In the genomic region with DNA sequence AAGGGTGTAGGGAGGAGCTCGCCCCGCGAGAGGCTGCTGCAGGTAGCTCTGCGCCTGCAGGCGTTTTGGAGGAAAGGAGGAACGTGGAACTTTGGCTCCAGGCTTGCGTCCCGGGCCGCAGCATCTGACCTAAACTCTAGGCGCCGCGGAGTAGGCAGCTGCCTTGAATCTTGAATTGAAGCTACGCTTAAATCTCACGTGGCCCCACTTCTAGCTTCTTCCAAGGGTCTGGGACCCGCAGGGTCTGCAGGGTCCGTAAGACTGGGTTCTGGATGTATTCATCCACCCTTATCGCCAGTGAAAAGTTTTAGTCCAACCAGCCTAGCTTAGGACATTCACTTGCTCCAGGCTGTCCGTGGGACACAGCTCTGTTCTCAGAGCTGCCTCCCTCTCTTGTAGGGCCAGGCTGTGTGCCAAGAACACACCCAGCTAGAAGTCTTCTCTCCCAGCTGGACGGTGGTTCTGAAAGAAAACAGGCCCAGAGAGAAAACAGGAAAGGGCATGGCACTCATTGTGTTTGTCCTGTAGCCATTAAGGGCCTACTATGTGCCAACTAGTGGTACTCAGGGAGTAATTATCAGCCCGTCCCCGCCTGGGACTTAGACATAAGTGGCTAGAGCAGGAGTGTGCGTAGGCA, we compare ENCODE assay signal across 9 mouse cellular contexts. TPM values are rescaled to one million over a fixed set of nuclear protein-coding genes. Genes with fewer than 3 reads are reported as not detected.
DNase-seq lines count a peak whose midpoint lies in the region; ATAC-seq and TF ChIP-seq lines count a peak whose summit lies in the region.
"Had no signal": no experiment of that assay in that cellular context is flagged by ENCODE, and none has a peak within 500 bp of the region (broad histone marks: within the 10 kb centered on the region; RNA-seq: fewer than 3 reads in every experiment).

No protein-coding gene starts in this region.

- peaks cover 69% of the 10 kb centered on the region for H3K36me3 ChIP-seq in G1E (replicated peaks)
- H3K36me3 ChIP-seq in forebrain, embryonic 16.5 days (ENCODE audit: control insufficient read depth, insufficient read depth), result peaks cover 6% of the 10 kb centered on the region
- peaks cover 26% of the 10 kb centered on the region for H3K36me3 ChIP-seq in hindbrain, embryonic 12.5 days
- peaks cover 35% of the 10 kb centered on the region for H3K36me3 ChIP-seq in limb, embryonic 15.5 days
- peaks cover 28% of the 10 kb centered on the region for H3K36me3 ChIP-seq in midbrain, postnatal 0 days (ENCODE audit: insufficient read depth, low read length)

- no peaks in the 10 kb centered on the region for H3K27me3 ChIP-seq in G1E (ENCODE audit: insufficient read depth, low read length)
- no peaks in the 10 kb centered on the region for H3K27me3 ChIP-seq in forebrain, embryonic 16.5 days (replicated peaks; ENCODE audit: control insufficient read depth, insufficient read depth, low read length)
- H3K27me3 ChIP-seq in hindbrain, embryonic 12.5 days, result no peaks in the 10 kb centered on the region
- H3K27me3 ChIP-seq in limb, embryonic 15.5 days, result no peaks in the 10 kb centered on the region
- H3K27me3 ChIP-seq in midbrain, postnatal 0 days (ENCODE audit: insufficient read depth, low read length), result no peaks in the 10 kb centered on the region

- WGBS in forebrain, embryonic 16.5 days, result 9% methylated on average over 22 of the region's 22 CpGs
- WGBS in hindbrain, embryonic 12.5 days, result 13% methylated on average over 22 of the region's 22 CpGs
- WGBS in limb, embryonic 15.5 days, result 7% methylated on average over 22 of the region's 22 CpGs
- 14% methylated on average over 22 of the region's 22 CpGs for WGBS in midbrain, postnatal 0 days

- no peaks in the 10 kb centered on the region for H3K9me3 ChIP-seq in G1E (replicated peaks)
- H3K9me3 ChIP-seq in forebrain, embryonic 16.5 days (ENCODE audit: control insufficient read depth, low read length), result no peaks in the 10 kb centered on the region
- no peaks in the 10 kb centered on the region for H3K9me3 ChIP-seq in hindbrain, embryonic 12.5 days (replicated peaks)
- H3K9me3 ChIP-seq in limb, embryonic 15.5 days, result no peaks in the 10 kb centered on the region
- H3K9me3 ChIP-seq in midbrain, postnatal 0 days (ENCODE audit: low read length), result no peaks in the 10 kb centered on the region

- peak overlapping the region; percentile 68 for H3K9ac ChIP-seq in forebrain, embryonic 16.5 days (replicated peaks; ENCODE audit: low read depth, low read length)
- H3K9ac ChIP-seq in hindbrain, embryonic 12.5 days, result peak overlapping the region; percentile 79
- peak overlapping the region; percentile 52 for H3K9ac ChIP-seq in limb, embryonic 15.5 days
- H3K9ac ChIP-seq in midbrain, postnatal 0 days (replicated peaks; ENCODE audit: low read length, poor library complexity, severe bottlenecking), result peak overlapping the region; percentile 73

- no peak for TF ChIP-seq CTCF in G1E (IDR thresholded peaks at IDR 0.05; ENCODE audit: low read depth, low read length)
- no peak for TF ChIP-seq CTCF in midbrain, postnatal 0 days (IDR thresholded peaks at IDR 0.05)

- H3K4me2 ChIP-seq in forebrain, embryonic 16.5 days (ENCODE audit: low read length), result peak overlapping the region; percentile 81
- H3K4me2 ChIP-seq in hindbrain, embryonic 12.5 days (replicated peaks), result peak overlapping the region; percentile 91
- H3K4me2 ChIP-seq in limb, embryonic 15.5 days, result peak overlapping the region; percentile 81
- H3K4me2 ChIP-seq in midbrain, postnatal 0 days (ENCODE audit: low read depth, low read length, poor library complexity, severe bottlenecking), result peak overlapping the region; percentile 86

- ATAC-seq in G1E (ENCODE audit: extremely low read depth, insufficient number of reproducible peaks, low FRiP score, poor library complexity, severe bottlenecking), result no peak
- peak; percentile 21; the same call in 1 of the 2 replicates for ATAC-seq in forebrain, embryonic 16.5 days
- peak; percentile 51 for ATAC-seq in hindbrain, embryonic 12.5 days (ENCODE audit: low FRiP score)
- peak; percentile 36 for ATAC-seq in limb, embryonic 15.5 days (ENCODE audit: insufficient number of reproducible peaks, low FRiP score, low TSS enrichment, low read depth)
- peak; percentile 22; the same call in 1 of the 2 replicates for ATAC-seq in midbrain, postnatal 0 days (ENCODE audit: low FRiP score)

- DNase-seq in G1E (ENCODE audit: low spot score), result peak; percentile 18
- peak; percentile 70 for DNase-seq in adrenal gland, postnatal 10 days
- DNase-seq in midbrain, postnatal 0 days (ENCODE audit: low spot score), result peak; percentile 38
- no peak for DNase-seq in thymus, postnatal 14 days
- DNase-seq in layer of hippocampus, adult 9-10 months (ENCODE audit: low spot score), result no peak

- H3K4me1 ChIP-seq in G1E (ENCODE audit: insufficient read depth, low read depth, low read length), result peaks cover 51% of the 10 kb centered on the region
- H3K4me1 ChIP-seq in forebrain, embryonic 16.5 days (replicated peaks; ENCODE audit: control insufficient read depth, insufficient read depth, low read length), result peaks cover 12% of the 10 kb centered on the region
- peaks cover 15% of the 10 kb centered on the region for H3K4me1 ChIP-seq in hindbrain, embryonic 12.5 days
- H3K4me1 ChIP-seq in limb, embryonic 15.5 days, result peaks cover 31% of the 10 kb centered on the region
- no peaks in the 10 kb centered on the region for H3K4me1 ChIP-seq in midbrain, postnatal 0 days (ENCODE audit: insufficient read depth, low read length)

- H3K4me3 ChIP-seq in G1E (ENCODE audit: low read depth, low read length), result peak overlapping the region; percentile 83
- H3K4me3 ChIP-seq in forebrain, embryonic 16.5 days (replicated peaks; ENCODE audit: low read length), result peak overlapping the region; percentile 68
- peak overlapping the region; percentile 73 for H3K4me3 ChIP-seq in hindbrain, embryonic 12.5 days
- peak overlapping the region; percentile 55 for H3K4me3 ChIP-seq in limb, embryonic 15.5 days
- peak overlapping the region; percentile 66 for H3K4me3 ChIP-seq in midbrain, postnatal 0 days (ENCODE audit: low read depth, low read length)

- H3K27ac ChIP-seq in forebrain, embryonic 16.5 days (ENCODE audit: low read length), result peak overlapping the region; percentile 52
- H3K27ac ChIP-seq in hindbrain, embryonic 12.5 days, result peak overlapping the region; percentile 79
- H3K27ac ChIP-seq in limb, embryonic 15.5 days, result peak overlapping the region; percentile 96
- H3K27ac ChIP-seq in midbrain, postnatal 0 days (ENCODE audit: low read depth, low read length), result peak overlapping the region; percentile 68

RNA-seq across cellular contexts. Expression of a gene that starts 0.5 kb away (rescaled TPM):
- total RNA-seq in G1E (2014; fragmentation: Nextera tagmentation), result 3.8 and 9.1 TPM in 2 replicates
- 9.8 and 16.9 TPM in 2 replicates for total RNA-seq in G1E (2017)
- 17.8 and 21.5 TPM in 2 replicates for polyA plus RNA-seq in G1E (2012)
- 10 to 100 TPM in 1 of 2 experiments, 1 to 10 TPM in 1; 6.4 to 11.6 TPM for total RNA-seq in adrenal gland, postnatal 10 days (2021)
- 13.4 and 14.4 TPM in 2 replicates for polyA plus RNA-seq in forebrain, embryonic 16.5 days (2015; fragmentation: Nextera tagmentation; extraction: Ambion mirVana)
- 14.4 and 15.7 TPM in 2 replicates for polyA plus RNA-seq in hindbrain, embryonic 12.5 days (2016; fragmentation: Nextera tagmentation; extraction: Ambion mirVana)
- polyA plus RNA-seq in limb, embryonic 15.5 days (2015; fragmentation: Nextera tagmentation; extraction: Ambion mirVana), result 20.9 and 21.3 TPM in 2 replicates
- total RNA-seq in midbrain, postnatal 0 days (2014; rRNA removed), result 4.5 and 6.2 TPM in 2 replicates
- polyA plus RNA-seq in midbrain, postnatal 0 days (2015; fragmentation: Nextera tagmentation; extraction: Ambion mirVana), result 6.0 and 7.2 TPM in 2 replicates

RNA-seq across cellular contexts. Expression of a gene that starts 0.5 kb away (rescaled TPM):
- total RNA-seq in G1E (2014; fragmentation: Nextera tagmentation), result 114 and 146 TPM in 2 replicates
- 38.0 and 39.7 TPM in 2 replicates for total RNA-seq in G1E (2017)
- polyA plus RNA-seq in G1E (2012), result 66.5 and 77.5 TPM in 2 replicates
- 100 to 1,000 TPM in 1 of 2 experiments, 10 to 100 TPM in 1; 84.9 to 110 TPM for total RNA-seq in adrenal gland, postnatal 10 days (2021)
- 80.4 and 86.8 TPM in 2 replicates for polyA plus RNA-seq in forebrain, embryonic 16.5 days (2015; fragmentation: Nextera tagmentation; extraction: Ambion mirVana)
- 85.5 and 86.2 TPM in 2 replicates for polyA plus RNA-seq in hindbrain, embryonic 12.5 days (2016; fragmentation: Nextera tagmentation; extraction: Ambion mirVana)
- polyA plus RNA-seq in limb, embryonic 15.5 days (2015; fragmentation: Nextera tagmentation; extraction: Ambion mirVana), result 49.9 and 54.0 TPM in 2 replicates
- 106 and 114 TPM in 2 replicates for total RNA-seq in midbrain, postnatal 0 days (2014; rRNA removed)
- 56.6 and 61.7 TPM in 2 replicates for polyA plus RNA-seq in midbrain, postnatal 0 days (2015; fragmentation: Nextera tagmentation; extraction: Ambion mirVana)

RNA-seq across cellular contexts. Expression of a gene that starts 17.2 kb away (rescaled TPM):
- total RNA-seq in G1E (2014; fragmentation: Nextera tagmentation), result not detected in 2 replicates
- total RNA-seq in G1E (2017), result 0.16 TPM in 1 of 2 replicates, not detected in the other
- polyA plus RNA-seq in G1E (2012), result 0.03 and 0.07 TPM in 2 replicates
- total RNA-seq in adrenal gland, postnatal 10 days (2021), result 10 to 100 TPM; 66.9 to 72.8 TPM
- 28.1 and 31.2 TPM in 2 replicates for polyA plus RNA-seq in forebrain, embryonic 16.5 days (2015; fragmentation: Nextera tagmentation; extraction: Ambion mirVana)
- polyA plus RNA-seq in hindbrain, embryonic 12.5 days (2016; fragmentation: Nextera tagmentation; extraction: Ambion mirVana), result 39.2 and 39.6 TPM in 2 replicates
- polyA plus RNA-seq in limb, embryonic 15.5 days (2015; fragmentation: Nextera tagmentation; extraction: Ambion mirVana), result 56.5 and 57.7 TPM in 2 replicates
- 61.7 and 62.8 TPM in 2 replicates for total RNA-seq in midbrain, postnatal 0 days (2014; rRNA removed)
- polyA plus RNA-seq in midbrain, postnatal 0 days (2015; fragmentation: Nextera tagmentation; extraction: Ambion mirVana), result 52.1 and 52.7 TPM in 2 replicates

RNA-seq across cellular contexts. Expression of a gene that starts 25.3 kb away (rescaled TPM):
- total RNA-seq in G1E (2014; fragmentation: Nextera tagmentation), result not detected in 2 replicates
- total RNA-seq in G1E (2017), result not detected in 2 replicates
- polyA plus RNA-seq in G1E (2012), result not detected in 2 replicates
- total RNA-seq in adrenal gland, postnatal 10 days (2021), result not detected
- polyA plus RNA-seq in forebrain, embryonic 16.5 days (2015; fragmentation: Nextera tagmentation; extraction: Ambion mirVana), result not detected in 2 replicates
- not detected in 2 replicates for polyA plus RNA-seq in hindbrain, embryonic 12.5 days (2016; fragmentation: Nextera tagmentation; extraction: Ambion mirVana)
- polyA plus RNA-seq in limb, embryonic 15.5 days (2015; fragmentation: Nextera tagmentation; extraction: Ambion mirVana), result not detected in 2 replicates
- total RNA-seq in midbrain, postnatal 0 days (2014; rRNA removed), result not detected in 2 replicates
- polyA plus RNA-seq in midbrain, postnatal 0 days (2015; fragmentation: Nextera tagmentation; extraction: Ambion mirVana), result 0.59 and 0.86 TPM in 2 replicates
- polyA plus RNA-seq: gonadal fat pad, adult 2 months had no signal

RNA-seq across cellular contexts. Expression of a gene that starts 36.6 kb away (rescaled TPM):
- total RNA-seq in G1E (2014; fragmentation: Nextera tagmentation) (55.9 and 59.1 TPM in 2 replicates), G1E (2017) (11.2 and 12.0 TPM in 2 replicates)
- 86.4 and 99.2 TPM in 2 replicates for polyA plus RNA-seq in G1E (2012)
- 10 to 100 TPM; 38.9 to 42.2 TPM for total RNA-seq in adrenal gland, postnatal 10 days (2021)
- polyA plus RNA-seq in forebrain, embryonic 16.5 days (2015; fragmentation: Nextera tagmentation; extraction: Ambion mirVana), result 17.9 and 22.0 TPM in 2 replicates
- polyA plus RNA-seq in hindbrain, embryonic 12.5 days (2016; fragmentation: Nextera tagmentation; extraction: Ambion mirVana), result 23.0 and 25.2 TPM in 2 replicates
- polyA plus RNA-seq in limb, embryonic 15.5 days (2015; fragmentation: Nextera tagmentation; extraction: Ambion mirVana), result 21.4 and 22.1 TPM in 2 replicates
- 36.4 and 40.0 TPM in 2 replicates for total RNA-seq in midbrain, postnatal 0 days (2014; rRNA removed)
- 15.7 and 16.4 TPM in 2 replicates for polyA plus RNA-seq in midbrain, postnatal 0 days (2015; fragmentation: Nextera tagmentation; extraction: Ambion mirVana)

Comparison
In these comparisons a context has a peak if more than half of its experiments do, and no peak if none do; other contexts are left out.
1. DNase-seq: peak in G1E (single experiment), adrenal gland, postnatal 10 days (single experiment) and midbrain, postnatal 0 days (single experiment); none in thymus, postnatal 14 days (single experiment) and layer of hippocampus, adult 9-10 months (single experiment).
2. RNA of a gene that starts 17.2 kb away (polyA plus RNA-seq): 56.5 to 57.7 TPM in limb, embryonic 15.5 days, 52.1 to 52.7 TPM in midbrain, postnatal 0 days, 39.2 to 39.6 TPM in hindbrain, embryonic 12.5 days and 28.1 to 31.2 TPM in forebrain, embryonic 16.5 days; 0.03 to 0.07 TPM in G1E; every median in the first group is over 10 times any median in the second.
3. Peak in every context shown above with its lines, with median percentiles within 50 percentile points of each other: H3K4me3 ChIP-seq, H3K27ac ChIP-seq, H3K4me2 ChIP-seq and H3K9ac ChIP-seq.